Mouse (Mus musculus) stomach, embryonic 14.5 days (tissue): ENCODE results near the gene Chd4. TPM values are rescaled to one million over a fixed set of nuclear protein-coding genes. Genes with fewer than 3 reads are reported as not detected.
A peak's percentile ranks its signal among the peaks of the same experiment; 100 is the strongest.

Source experiments
- ATAC-seq: fragments of 200-750 bp; cut with Nextera tagmentation; 2 replicates; pipeline ENCODE4 v1.8.0; 2017; ENCODE audit warnings: low read depth, moderate TSS enrichment; ENCODE audit not compliant: insufficient number of reproducible peaks, insufficient read depth, low FRiP score
- H3K27ac ChIP-seq: fragments of 300-500 bp; sonication (generic); 2 replicates; pipeline ENCODE4 v1.5.1; 2014; ENCODE audit warnings: mild to moderate bottlenecking, low read length, moderate library complexity, mixed read lengths
- H3K27me3 ChIP-seq: fragments of 300-500 bp; sonication (generic); 2 replicates; pipeline ENCODE4 v1.6.1; 2014; ENCODE audit warnings: low read length, control low read depth, mixed read lengths; ENCODE audit not compliant: control insufficient read depth, insufficient read depth
- H3K36me3 ChIP-seq: fragments of 300-500 bp; sonication (generic); 2 replicates; pipeline ENCODE4 v1.6.1; 2014; ENCODE audit warnings: mild to moderate bottlenecking, control low read depth, low read length, moderate library complexity, mixed read lengths; ENCODE audit not compliant: control insufficient read depth, insufficient read depth
- H3K4me1 ChIP-seq: fragments of 300-500 bp; sonication (generic); 2 replicates; pipeline ENCODE4 v1.6.1; 2014; ENCODE audit warnings: low read length, control low read depth, mixed read lengths; ENCODE audit not compliant: control insufficient read depth, insufficient read depth
- H3K4me2 ChIP-seq: fragments of 300-500 bp; sonication (generic); replicated peaks from 2 replicates; pipeline ENCODE4 v1.6.1; 2014; ENCODE audit warnings: low read depth, low read length, control low read depth
- H3K4me3 ChIP-seq: fragments of 300-500 bp; sonication (generic); 2 replicates; pipeline ENCODE4 v1.5.1; 2014; ENCODE audit warnings: low read depth, low read length, control low read depth
- H3K9ac ChIP-seq: fragments of 300-500 bp; sonication (generic); replicated peaks from 2 replicates; pipeline ENCODE4 v1.6.1; 2014; ENCODE audit warnings: low read depth, mild to moderate bottlenecking, control low read depth, low read length, moderate library complexity, mixed read lengths
- H3K9me3 ChIP-seq: fragments of 300-500 bp; sonication (generic); 2 replicates; pipeline ENCODE4 v1.6.1; 2016; ENCODE audit warnings: low read depth, low read length, control low read depth; ENCODE audit not compliant: control insufficient read depth
- WGBS: fragments of 180-500 bp; shearing (Covaris S2); extraction: QIAGEN DNeasy Blood & Tissue Kit; methylation state at CpG from one replicate; pipeline ENCODE4 v1.1.7; 2014; 5-methylcytosine and 5-hydroxymethylcytosine counted together
- polyA plus RNA-seq: library from polyadenylated mRNA; unstranded; fragments of >200 nt; fragmentation: Nextera tagmentation; extraction: Ambion mirVana; gene quantifications from 2 replicates; pipeline ENCODE4 v1.2.1, GENCODE M21; 2014

Chd4 gene
- polyA plus RNA-seq, 1 experiment from 2014 or later, result 70.9 TPM

DNA sequence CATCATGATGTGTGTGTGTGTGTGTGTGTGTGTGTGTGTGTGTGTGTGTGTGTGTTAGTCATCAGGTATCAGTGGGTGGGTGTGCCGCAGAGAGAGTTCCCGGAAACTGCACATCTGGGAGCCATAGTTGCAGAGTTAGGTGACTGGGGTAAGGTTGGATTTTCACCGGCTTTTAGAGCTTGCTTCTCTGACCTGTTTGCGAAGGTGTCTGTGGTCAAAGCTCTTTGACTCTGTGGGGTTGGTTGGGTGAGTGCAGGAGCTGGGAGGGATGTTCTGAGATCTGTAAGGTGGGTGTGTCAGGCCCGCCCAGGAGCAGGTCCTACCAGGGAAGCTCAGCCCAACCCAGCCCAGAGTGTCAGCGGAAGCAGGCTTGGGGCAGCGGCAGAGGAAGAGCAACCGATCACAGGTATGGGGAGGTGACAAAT, 28.2 kb upstream of the Chd4 start, which contains the start of gene Lpar5:
Lpar5 (plus strand) TSS at position 350 of the 425 bp plus-strand sequence.
- H3K27ac ChIP-seq, result no peak within 1 kb of the TSS
- no peaks in the 10 kb centered on the region for H3K4me1 ChIP-seq
- ATAC-seq, result no peak
- no peaks in the 10 kb centered on the region for H3K9me3 ChIP-seq
- no peaks in the 10 kb centered on the region for H3K36me3 ChIP-seq
- no peak within 1 kb of the TSS for H3K4me2 ChIP-seq
- no peak within 1 kb of the TSS for H3K4me3 ChIP-seq
- WGBS, result 49% methylated on average over 8 of the region's 8 CpGs
- H3K9ac ChIP-seq, result no peak within 1 kb of the TSS
- H3K27me3 ChIP-seq, result no peaks in the 10 kb centered on the region

DNA sequence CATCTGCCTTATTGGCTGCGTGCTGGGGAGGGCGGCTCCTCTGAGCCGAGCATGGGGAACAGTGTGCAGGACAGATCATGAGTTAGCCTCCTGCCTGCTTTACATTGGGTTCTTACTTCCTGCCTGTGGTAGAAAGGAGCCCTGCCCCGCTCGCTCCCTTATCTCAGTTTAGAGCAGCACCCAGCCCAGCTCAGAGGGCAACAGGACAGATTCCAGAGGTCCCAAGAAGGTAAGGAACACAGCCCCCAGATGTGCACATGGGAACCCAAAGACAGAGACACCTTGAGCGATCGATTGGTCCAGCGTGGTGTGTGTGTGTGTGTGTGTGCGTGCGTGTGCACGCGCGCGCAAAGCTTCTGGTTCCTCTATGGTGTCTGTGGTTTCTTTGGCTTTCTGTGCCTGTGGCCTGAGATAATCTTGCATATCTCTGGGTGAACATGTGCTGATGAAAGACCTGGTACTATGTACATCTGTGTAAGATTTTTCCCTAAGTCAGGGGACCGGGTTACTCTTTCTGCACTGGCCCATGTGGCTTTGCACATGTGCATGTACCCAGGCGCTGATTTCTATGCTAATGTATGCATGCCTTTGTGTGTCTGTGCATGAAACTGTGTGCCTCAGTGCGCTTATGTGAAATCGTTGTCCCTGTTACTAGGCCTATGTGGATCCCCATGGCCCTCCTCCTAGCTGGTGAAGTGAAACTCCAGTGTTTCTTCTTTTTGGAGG, 24.4 kb upstream of the Chd4 start:
- Histone ChIP-seq H3K36me3 (no peaks in the 10 kb centered on the region), H3K27me3 (no peaks in the 10 kb centered on the region), H3K27ac (peak overlapping the region; percentile 61; the same call in 1 of the 2 replicates), H3K4me2 (no peak overlapping the region), H3K4me1 (no peaks in the 10 kb centered on the region), H3K9me3 (no peaks in the 10 kb centered on the region), H3K9ac (no peak overlapping the region), H3K4me3 (no peak overlapping the region)
- ATAC-seq, result peak; percentile 73
- WGBS, result 82% methylated on average over 18 of the region's 18 CpGs

DNA sequence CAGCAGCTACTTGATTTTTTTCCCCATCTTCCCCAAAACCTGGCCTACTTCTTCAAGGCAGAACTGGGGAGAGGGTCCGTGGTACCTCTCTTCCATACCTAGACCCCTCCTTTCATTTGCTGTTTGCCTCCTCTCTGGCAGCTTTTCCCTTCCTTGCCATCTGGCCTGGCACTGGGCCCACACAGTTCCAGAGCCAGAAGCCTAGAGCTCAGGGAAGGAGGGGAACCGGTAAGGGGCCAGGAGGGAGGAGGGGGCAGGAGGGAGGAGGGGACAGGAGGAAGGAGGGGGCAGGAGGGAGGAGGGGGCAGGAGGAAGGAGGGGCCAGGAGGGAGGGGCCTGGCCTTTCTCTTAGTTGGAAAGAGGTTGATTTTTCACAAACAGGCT, 23.9 kb upstream of the Chd4 start:
- 16% methylated on average over 2 of the region's 2 CpGs for WGBS
- H3K27ac ChIP-seq, result peak overlapping the region; percentile 61; the same call in 1 of the 2 replicates
- ATAC-seq, result peak; percentile 48; the same call in 1 of the 2 replicates

DNA sequence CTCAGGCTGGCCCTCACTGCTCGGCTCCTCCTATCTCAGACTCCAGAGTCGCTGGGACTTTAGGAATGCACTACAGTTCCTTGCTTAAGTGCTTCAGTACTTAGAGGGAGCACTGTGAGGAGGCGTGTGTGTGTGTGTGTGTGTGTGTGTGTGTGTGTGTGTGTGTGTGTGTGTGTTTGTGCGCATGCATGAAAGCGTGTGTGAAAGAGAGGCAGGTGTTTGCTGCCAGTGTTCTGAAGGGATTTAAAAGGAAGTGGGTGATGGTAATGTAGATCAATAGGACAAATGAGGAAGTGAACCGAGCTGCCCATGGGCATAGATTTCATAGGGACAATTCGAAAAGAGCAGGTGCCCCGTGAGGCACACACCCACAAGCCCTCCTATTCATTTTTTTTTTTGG, 22.0 kb upstream of the Chd4 start:
- Histone ChIP-seq H3K4me2 (no peak overlapping the region), H3K4me3 (no peak overlapping the region), H3K27ac (no peak overlapping the region), H3K9ac (no peak overlapping the region), H3K27me3 (no peaks in the 10 kb centered on the region), H3K4me1 (no peaks in the 10 kb centered on the region), H3K9me3 (no peaks in the 10 kb centered on the region), H3K36me3 (no peaks in the 10 kb centered on the region)
- no peak for ATAC-seq
- 75% methylated on average over 8 of the region's 8 CpGs for WGBS

More for the DNA sequence above, 23.9 kb upstream of the Chd4 start:
- H3K36me3 ChIP-seq, result no peaks in the 10 kb centered on the region
- H3K27me3 ChIP-seq, result no peaks in the 10 kb centered on the region
- H3K9me3 ChIP-seq, result no peaks in the 10 kb centered on the region
- H3K4me3 ChIP-seq, result no peak overlapping the region
- H3K9ac ChIP-seq, result no peak overlapping the region
- no peaks in the 10 kb centered on the region for H3K4me1 ChIP-seq
- H3K4me2 ChIP-seq, result no peak overlapping the region

DNA sequence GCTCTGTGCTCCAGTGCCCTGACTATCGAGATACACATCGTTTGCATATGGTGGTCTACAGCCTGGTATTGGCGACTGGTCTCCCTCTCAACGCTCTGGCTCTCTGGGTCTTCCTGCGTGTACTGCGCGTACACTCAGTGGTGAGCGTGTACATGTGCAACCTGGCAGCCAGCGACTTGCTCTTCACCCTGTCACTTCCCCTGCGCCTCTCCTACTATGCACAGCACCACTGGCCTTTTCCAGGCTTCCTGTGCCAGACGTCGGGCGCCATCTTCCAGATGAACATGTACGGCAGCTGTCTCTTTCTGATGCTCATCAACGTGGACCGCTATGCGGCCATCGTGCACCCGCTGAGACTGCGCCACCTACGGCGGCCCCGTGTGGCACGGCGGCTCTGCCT, 14.4 kb upstream of the Chd4 start:
- Histone ChIP-seq H3K4me3 (peak overlapping the region; percentile 38), H3K9me3 (no peaks in the 10 kb centered on the region), H3K4me2 (peak overlapping the region; percentile 74), H3K36me3 (no peaks in the 10 kb centered on the region), H3K9ac (peak overlapping the region; percentile 40), H3K4me1 (peaks cover 7% of the 10 kb centered on the region), H3K27ac (peak overlapping the region; percentile 61; the same call in 1 of the 2 replicates), H3K27me3 (0 out of 2 replicates have a peak, but pooled peaks cover 2% of the 10 kb centered on the region)
- peak; percentile 12; the same call in 1 of the 2 replicates for ATAC-seq
- 23% methylated on average over 25 of the region's 25 CpGs for WGBS

DNA sequence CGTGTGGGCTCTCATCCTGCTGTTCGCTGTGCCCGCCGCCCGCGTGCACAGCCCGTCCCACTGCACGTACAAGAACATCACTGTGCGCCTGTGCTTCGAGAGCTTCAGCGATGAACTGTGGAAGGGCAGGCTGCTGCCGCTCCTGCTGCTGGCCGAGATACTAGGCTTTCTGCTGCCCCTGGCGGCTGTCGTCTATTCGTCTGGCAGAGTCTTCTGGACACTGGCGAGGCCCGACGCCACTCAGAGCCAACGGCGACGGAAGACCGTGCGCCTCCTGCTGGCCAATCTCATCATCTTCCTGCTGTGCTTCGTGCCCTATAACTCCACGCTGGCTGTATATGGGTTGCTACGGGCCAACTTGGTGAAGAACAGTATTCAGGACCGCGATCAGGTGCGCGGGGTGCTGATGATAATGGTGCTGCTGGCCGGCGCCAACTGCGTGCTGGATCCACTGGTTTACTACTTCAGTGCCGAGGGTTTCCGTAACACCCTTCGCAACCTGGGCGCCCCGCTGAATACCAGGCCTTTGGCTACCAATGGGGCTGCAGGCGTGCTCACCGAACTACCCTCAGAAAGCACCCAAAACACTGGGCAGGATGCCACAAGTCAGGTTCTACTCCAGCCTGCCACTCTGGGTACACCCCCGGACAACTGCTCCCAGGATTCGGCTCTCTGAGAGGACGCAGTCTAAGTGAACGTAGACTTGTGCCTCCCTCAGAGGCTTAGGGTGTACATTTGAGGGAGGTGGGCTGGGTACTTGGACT, 13.8 kb upstream of the Chd4 start:
- WGBS, result 22% methylated on average over 45 of the region's 45 CpGs
- Histone ChIP-seq H3K27me3 (0 out of 2 replicates have a peak, but pooled peaks cover 2% of the 10 kb centered on the region), H3K36me3 (no peaks in the 10 kb centered on the region), H3K9ac (peak overlapping the region; percentile 40), H3K4me1 (peaks cover 7% of the 10 kb centered on the region), H3K4me3 (peak overlapping the region; percentile 38), H3K27ac (peak overlapping the region; percentile 61; the same call in 1 of the 2 replicates), H3K4me2 (peak overlapping the region; percentile 74), H3K9me3 (no peaks in the 10 kb centered on the region)
- ATAC-seq, result peak; percentile 87

DNA sequence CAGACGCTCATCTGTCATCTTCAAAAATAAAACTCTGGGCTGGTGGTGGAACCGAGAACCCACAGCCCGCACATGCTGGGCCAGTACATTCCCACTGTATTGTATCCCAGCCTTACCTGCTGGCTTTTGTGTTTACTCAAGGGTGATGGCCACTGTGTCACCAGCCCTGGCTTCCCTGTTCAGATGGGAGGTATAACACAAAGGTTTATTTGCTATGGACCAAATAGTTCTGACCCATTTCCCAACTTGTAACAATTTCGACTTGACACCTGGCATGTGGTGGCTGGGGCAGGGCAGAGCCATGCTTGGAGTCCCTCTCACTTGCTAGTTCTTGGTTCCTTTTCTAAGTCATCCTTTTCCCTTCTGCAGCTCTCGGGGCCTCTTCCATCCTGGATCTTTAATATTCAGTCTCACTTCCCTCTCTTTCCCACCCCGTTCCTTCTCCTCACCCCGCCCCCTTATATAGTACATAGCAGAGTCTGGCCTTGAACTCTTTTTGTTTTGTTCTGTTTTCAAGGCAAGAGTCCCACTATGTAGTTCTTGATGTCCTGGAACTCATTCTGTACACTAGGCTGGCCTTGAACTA, 12.9 kb upstream of the Chd4 start:
- no peaks in the 10 kb centered on the region for H3K9me3 ChIP-seq
- no peaks in the 10 kb centered on the region for H3K36me3 ChIP-seq
- no peak overlapping the region for H3K9ac ChIP-seq
- no peak for ATAC-seq
- peaks cover 7% of the 10 kb centered on the region for H3K4me1 ChIP-seq
- no peak overlapping the region for H3K4me3 ChIP-seq
- 0 out of 2 replicates have a peak, but pooled peaks cover 2% of the 10 kb centered on the region for H3K27me3 ChIP-seq
- H3K4me2 ChIP-seq, result no peak overlapping the region
- H3K27ac ChIP-seq, result no peak overlapping the region
- 83% methylated on average over 7 of the region's 7 CpGs for WGBS

DNA sequence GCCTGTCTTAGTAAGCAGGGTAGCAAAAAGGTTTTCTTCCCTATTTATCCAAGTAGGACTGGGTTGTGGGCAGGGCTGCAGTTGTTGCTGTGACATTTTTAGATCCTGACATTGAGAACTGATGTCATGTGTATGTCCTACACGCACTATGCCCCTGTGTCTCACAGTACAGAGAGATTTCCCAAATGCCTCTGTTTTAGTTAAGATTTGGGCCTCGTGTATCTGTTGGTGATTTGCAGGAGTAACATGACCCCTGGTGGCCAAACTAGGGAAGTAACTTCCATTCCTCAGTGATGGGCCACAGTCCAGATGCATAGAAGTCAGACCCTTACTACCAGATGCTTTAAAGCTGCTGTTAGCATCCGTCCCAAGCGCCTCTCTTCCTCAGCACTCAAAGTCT, 11.4 kb upstream of the Chd4 start:
- H3K4me1 ChIP-seq, result peaks cover 9% of the 10 kb centered on the region
- no peak overlapping the region for H3K4me3 ChIP-seq
- H3K4me2 ChIP-seq, result no peak overlapping the region
- WGBS, result 3% methylated on average over 4 of the region's 4 CpGs
- no peak overlapping the region for H3K9ac ChIP-seq
- H3K27me3 ChIP-seq, result 0 out of 2 replicates have a peak, but pooled peaks cover 2% of the 10 kb centered on the region
- no peaks in the 10 kb centered on the region for H3K9me3 ChIP-seq
- H3K27ac ChIP-seq, result no peak overlapping the region
- H3K36me3 ChIP-seq, result no peaks in the 10 kb centered on the region
- ATAC-seq, result peak; percentile 10; the same call in 1 of the 2 replicates
